Mouse (Mus musculus) cortical plate, adult 2 months (tissue): ENCODE results near the gene Gng13.

Experiments used
- CTCF ChIP-seq: fragments of 200-500 bp; IDR thresholded peaks from 2 replicates; pipeline ENCODE4 v1.5.1; 2011; ENCODE audit warnings: mild to moderate bottlenecking, control low read depth, low read length; ENCODE audit not compliant: insufficient read depth; ENCODE audit errors: extremely low read depth
- POLR2A ChIP-seq: fragments of 200-500 bp; IDR thresholded peaks from 2 replicates; pipeline ENCODE4 v1.6.1; 2011; ENCODE audit warnings: mild to moderate bottlenecking, low read length, control low read depth; ENCODE audit not compliant: insufficient read depth; ENCODE audit errors: extremely low read depth

DNA sequence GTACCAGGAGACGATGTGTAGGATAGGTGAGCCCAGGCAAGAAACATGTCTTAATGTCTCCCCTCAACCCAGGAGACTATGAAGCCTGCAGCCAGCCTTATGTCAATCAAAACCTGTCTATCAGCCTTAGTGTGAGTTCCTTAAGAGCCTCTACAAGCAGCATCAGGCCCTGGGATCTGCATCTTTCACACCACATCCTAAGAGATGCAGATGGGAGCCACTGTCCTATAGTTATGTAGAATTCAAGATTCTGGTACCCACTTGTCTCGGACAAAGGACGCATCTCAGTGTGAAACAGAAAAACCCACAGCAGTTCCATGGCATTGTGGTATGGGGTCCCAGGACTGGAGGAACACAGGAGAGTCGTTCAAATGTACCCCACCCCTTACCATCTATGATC is 38.1 kb downstream of the Gng13 start:
- TF ChIP-seq POLR2A (no peak), CTCF (no peak)
